Mouse (Mus musculus) c-Kit-positive CD71-positive TER-119-negative erythroid progenitor cells, embryonic 14.5 days (primary cell): ENCODE data around the gene Ddx58.
A peak's percentile ranks its signal among the peaks of the same experiment; 100 is the strongest.

Experiments
- DNase-seq: peaks from one replicate; pipeline ENCODE4 v3.0.0-alpha.2; 2013; ENCODE audit warnings: low read depth

Gene Ddx58

GRCm38 (mm10) chr4:40239409-40240271 lies at the start of gene Ddx58:
TSS of gene Ddx58 (minus strand) at chr4:40239828.
- no peak for DNase-seq

DNA sequence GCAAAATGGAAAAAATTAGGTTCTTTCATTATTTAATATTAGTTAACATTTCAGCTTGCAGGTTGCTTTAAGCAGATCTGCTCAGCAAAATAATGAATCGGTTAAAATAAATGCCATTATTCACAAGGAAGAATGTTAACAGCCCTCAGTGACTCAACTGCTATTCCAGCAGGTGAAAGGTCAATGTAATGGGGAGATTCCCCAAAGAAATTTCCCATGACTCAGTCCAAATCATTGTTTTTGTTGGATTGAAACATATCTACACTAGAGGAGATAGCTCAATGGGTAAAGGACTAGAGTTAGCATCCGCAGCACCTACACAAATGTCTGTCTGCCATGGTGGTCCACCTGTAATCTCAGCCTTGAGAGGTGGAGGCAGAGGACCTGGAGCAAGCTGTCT lies 49.4 kb upstream of the Ddx58 start:
- no peak for DNase-seq

DNA sequence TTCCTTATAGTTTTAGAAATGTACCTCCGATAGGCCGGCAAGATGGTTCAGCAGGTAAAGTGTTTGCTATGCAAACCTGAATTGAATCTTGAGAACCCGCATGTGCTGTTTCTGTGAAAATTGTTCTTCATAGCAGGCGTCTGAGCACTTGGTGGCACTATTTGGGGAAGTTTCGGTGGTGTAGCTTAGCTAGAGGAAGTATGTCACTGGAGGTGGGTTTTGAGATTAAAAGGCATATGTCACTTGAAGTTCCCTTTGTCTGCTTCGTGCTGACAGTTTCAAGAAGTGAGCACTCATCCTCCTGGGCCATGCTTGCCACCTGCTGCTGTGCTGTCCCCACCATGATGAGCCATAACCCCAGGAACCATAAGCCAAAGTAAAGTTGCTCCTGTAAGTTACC lies 47.8 kb upstream of the Ddx58 start:
- DNase-seq, result no peak

DNA sequence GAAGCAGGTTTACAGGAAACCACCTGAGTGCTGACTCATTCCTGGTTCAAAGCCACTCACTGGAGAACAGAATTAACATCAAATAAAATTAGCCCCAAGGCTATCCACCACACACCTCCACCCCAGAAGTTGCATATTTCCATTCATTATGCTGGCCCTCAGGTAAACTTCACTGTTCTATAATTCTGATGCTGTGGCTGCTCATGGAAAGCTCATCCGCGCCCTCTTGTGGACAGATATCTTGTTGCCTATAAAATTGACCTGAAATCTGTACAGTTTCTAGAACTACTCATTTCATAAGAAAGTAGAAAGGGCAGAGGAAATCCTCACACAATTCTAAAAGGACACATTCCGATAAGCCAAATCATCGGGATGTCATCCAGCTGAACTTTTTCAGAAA lies 46.0 kb upstream of the Ddx58 start:
- DNase-seq, result peak; percentile 54

DNA sequence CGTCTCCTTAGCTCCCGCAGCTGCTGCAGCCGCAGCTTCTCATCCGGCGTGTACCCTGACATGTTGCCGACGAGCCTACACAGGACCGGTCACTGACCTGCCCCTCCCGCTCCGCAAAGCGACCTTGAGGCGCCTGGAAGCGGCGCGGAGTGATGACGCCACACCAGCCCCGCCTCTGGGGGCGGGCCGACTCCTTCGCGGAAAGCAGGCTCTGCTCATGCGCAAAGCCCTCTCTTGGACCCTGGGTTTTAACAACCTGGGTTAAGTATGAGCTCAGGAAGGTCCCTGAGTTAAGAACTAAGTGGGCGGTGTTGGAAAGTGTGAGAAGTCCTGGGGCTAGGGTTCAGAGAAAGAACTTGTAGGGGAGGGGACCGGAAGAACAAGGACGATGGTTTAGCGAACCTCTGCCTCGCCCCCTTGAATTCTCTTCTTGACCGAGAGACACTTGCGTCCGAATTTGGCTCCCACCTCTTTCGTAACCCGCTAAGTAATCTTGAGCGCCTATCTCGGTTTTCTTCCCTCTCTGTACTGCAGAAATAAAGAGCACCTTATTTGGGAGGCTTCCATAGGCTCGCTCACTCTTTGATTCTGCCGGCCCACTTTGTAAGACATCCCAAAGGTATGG lies 39.8 kb upstream of the Ddx58 start, which contains the start of gene Ndufb6:
Gene Ndufb6, minus strand, starts transcription at position 146 of the 625 bp plus-strand sequence.
- DNase-seq, result peak; percentile 87

- DNase-seq, result no peak
Measured at GRCm38 (mm10) chr4:40278880-40279275, 39.2 kb upstream of the Ddx58 start.

DNA sequence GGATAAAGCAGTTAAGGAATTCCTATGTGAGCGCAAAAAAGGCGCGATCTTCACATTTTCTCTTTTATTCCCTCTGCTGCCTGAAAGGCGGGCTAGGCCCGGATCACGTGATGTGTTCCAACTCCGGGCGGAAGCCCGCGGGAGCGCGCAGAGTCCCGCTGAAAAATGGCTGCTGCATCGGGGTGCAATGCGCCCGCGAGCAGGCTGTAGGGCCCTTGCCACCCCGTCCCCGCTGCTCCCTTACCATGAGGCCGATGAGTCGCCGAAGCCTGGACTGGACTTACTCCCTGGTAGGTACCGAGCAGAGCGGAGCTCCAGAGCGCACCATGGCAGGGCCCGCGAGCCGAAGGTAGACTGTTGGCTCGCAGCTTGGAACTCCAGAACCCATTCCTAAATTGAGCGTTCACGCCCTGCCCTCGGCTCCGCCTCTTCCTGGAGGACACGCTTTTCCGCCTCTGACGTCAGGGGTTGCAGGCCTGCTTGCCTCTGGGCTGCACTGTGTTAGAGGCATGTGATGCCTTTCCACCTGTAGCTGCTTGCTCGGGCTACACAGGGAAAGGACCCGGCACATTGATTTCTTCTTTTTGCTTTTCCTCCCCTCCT lies 29.9 kb upstream of the Ddx58 start, which contains the start of the genes Smim27 and Topors:
Gene Smim27, plus strand, starts transcription at position 150 of the 603 bp plus-strand sequence.
Gene Topors, minus strand, starts transcription at position 421 of the 603 bp plus-strand sequence.
- DNase-seq, result peak; percentile 93

DNA sequence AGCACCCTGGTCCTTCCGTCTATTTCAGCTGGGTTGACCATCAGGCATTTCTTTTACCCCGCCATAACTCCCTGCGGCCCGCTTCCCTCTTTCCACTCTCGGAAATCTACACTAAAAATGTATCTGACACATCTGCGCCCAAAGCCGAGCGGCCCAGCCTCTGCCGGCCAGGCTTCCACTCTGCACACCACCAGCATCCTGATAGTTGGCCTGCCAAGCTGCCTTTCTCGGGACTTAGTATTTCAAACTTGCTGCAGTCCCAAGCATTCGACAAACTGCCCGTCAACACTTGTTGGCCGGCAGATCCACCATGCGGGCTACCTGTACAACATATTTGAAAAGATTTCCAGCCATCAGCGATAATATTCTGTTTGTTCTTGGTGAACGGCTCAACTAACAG lies 29.2 kb upstream of the Ddx58 start:
- no peak for DNase-seq

- peak; percentile 65 for DNase-seq
Measured at GRCm38 (mm10) chr4:40268204-40268813, 28.7 kb upstream of the Ddx58 start.

- DNase-seq, result no peak
Measured at GRCm38 (mm10) chr4:40267681-40268080, 28.1 kb upstream of the Ddx58 start.

GRCm38 (mm10) chr4:40264321-40264720 lies 24.7 kb upstream of the Ddx58 start:
- DNase-seq, result no peak

GRCm38 (mm10) chr4:40254385-40255103 lies 14.9 kb upstream of the Ddx58 start:
- no peak for DNase-seq

- DNase-seq, result no peak
Measured at GRCm38 (mm10) chr4:40253766-40254165, 14.1 kb upstream of the Ddx58 start.

GRCm38 (mm10) chr4:40250984-40251383 lies 11.4 kb upstream of the Ddx58 start:
- no peak for DNase-seq

DNA sequence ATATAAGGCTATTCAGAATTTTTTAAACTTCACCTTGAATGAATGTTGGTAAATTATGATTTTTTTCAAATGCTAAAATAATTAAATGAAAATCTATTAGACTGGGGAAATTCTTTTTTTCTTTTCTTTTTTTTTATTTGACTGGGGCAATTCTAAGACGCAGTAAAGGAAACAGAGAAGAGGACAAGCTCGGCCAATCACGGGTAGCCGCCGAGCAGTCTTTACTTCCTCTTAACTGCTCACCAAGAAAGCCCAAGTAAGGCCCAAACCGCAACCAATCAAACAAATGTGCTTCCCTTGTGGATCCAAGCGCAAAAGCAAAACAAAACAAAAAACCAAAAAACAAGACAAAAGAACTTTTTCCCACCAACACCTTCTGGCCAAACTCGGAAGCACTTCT lies 4.4 kb upstream of the Ddx58 start:
- DNase-seq, result no peak

DNA sequence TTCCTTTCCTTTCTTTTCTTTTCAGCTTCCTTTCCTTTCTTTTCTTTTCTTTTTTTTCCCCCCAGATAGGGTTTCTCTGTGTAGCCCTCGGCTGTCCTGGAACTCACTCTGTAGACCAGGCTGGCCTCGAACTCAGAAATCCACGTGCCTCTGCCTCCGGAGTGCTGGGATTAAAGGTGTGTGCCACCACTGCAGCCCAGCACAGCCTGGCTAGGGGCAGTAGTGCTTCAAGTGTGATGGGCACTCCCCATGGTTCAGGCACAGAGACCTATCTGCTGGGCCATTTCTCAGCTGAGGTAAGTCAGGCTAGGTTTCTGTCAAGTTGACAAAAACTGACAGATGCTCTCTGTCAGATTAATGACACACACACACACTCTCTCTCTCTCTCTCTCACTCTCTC lies 3.4 kb upstream of the Ddx58 start:
- DNase-seq, result no peak

DNA sequence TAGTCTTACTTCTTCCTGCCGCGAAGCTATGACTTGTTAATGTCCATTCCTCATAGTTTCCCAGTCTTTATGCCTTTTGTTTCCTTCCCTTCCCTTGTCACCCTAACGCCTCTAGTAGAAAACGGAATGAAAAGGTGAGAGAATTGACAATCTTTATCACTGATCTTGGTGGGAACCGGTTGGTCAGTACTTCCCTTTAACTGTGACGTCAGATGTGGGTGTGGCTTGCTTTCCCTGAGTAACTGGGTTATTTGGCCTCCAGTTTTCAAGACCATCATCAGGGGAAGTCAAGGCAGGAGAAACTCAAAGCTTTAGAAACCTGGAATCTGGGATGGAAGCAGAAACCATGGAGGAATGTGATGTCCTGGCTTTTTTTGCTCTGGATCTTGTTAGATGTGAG lies 2.3 kb upstream of the Ddx58 start:
- DNase-seq, result no peak

DNA sequence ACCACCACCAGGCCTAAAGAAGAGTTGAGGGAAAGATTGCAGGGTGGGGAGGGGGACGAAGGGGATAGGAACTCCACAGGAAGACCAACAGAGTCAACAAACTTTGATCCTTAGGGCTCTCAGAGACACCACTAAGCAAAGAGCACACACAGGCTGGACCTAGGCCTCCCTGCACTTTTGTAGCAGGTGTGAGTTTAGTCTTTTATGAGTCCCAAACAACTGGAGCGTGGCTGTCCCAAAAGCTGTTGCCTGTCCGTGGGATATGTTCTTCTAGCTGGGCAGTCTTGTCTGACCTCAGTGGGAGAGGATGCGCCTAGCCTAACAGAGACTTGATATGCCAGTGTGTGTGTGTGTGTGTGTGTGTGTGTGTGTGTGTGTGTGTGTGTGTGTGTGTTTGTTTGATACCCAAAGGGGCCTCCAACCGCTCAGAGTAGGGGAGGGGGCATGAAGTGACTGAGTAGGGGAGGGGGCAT lies 680 bp upstream of the Ddx58 start:
- no peak for DNase-seq

- DNase-seq, result no peak
Measured at GRCm38 (mm10) chr4:40238483-40239408, 882 bp downstream of the Ddx58 start.

GRCm38 (mm10) chr4:40236829-40237228 lies 2.8 kb downstream of the Ddx58 start:
- no peak for DNase-seq
